ENCODE assay signal across 8 mouse cellular contexts in genomic region chr3:159840002-159840816, GRCm38 (mm10). TPM values are rescaled to one million over a fixed set of nuclear protein-coding genes. Genes with fewer than 3 reads are reported as not detected.
DNase-seq lines count a peak whose midpoint lies in the region; ATAC-seq and TF ChIP-seq lines count a peak whose summit lies in the region.

No protein-coding gene starts in this region.

- H3K4me2 ChIP-seq in hindbrain, embryonic 12.5 days (replicated peaks): peak overlapping the region; percentile 87
- H3K4me2 ChIP-seq in lung, embryonic 16.5 days (ENCODE audit: low read depth, low read length): peak overlapping the region; percentile 70

- no peak for TF ChIP-seq POLR2A in olfactory bulb, adult 2 months (IDR thresholded peaks at IDR 0.05; ENCODE audit: insufficient read depth, low read depth, low read length)

- peaks cover 0 to 6% of the 10 kb centered on the region in 2 experiments; a peak in 3 of 4 replicates for H3K4me1 ChIP-seq in ES-E14 (ENCODE audit: control insufficient read depth in 2 of 2, insufficient read depth in 2 of 2, low read length in 2 of 2, poor library complexity in 1 of 2)
- peaks cover 6% of the 10 kb centered on the region; the same call in 1 of the 2 replicates for H3K4me1 ChIP-seq in hindbrain, embryonic 12.5 days
- no peaks in the 10 kb centered on the region; the same call in 1 of the 2 replicates for H3K4me1 ChIP-seq in lung, embryonic 16.5 days (replicated peaks; ENCODE audit: control insufficient read depth, insufficient read depth, low read length)
- H3K4me1 ChIP-seq in olfactory bulb, adult 2 months (ENCODE audit: control insufficient read depth, insufficient read depth, low read length): peaks cover 2% of the 10 kb centered on the region; the same call in 1 of the 2 replicates

- H3K27ac ChIP-seq in ES-E14 (ENCODE audit: insufficient read depth, low read depth, low read length, poor library complexity, severe bottlenecking): no peak overlapping the region
- peak overlapping the region; percentile 85 for H3K27ac ChIP-seq in hindbrain, embryonic 12.5 days
- peak overlapping the region; percentile 93 for H3K27ac ChIP-seq in lung, embryonic 16.5 days (ENCODE audit: low read length)
- peak overlapping the region; percentile 92 for H3K27ac ChIP-seq in olfactory bulb, adult 2 months (ENCODE audit: insufficient read depth, low read depth, low read length)

- peak overlapping the region; percentile 55 for H3K9ac ChIP-seq in ES-E14 (ENCODE audit: insufficient read depth, low read depth, low read length, poor library complexity, severe bottlenecking)
- H3K9ac ChIP-seq in hindbrain, embryonic 12.5 days: peak overlapping the region; percentile 67
- peak overlapping the region; percentile 85 for H3K9ac ChIP-seq in lung, embryonic 16.5 days (ENCODE audit: low read length)

- H3K9me3 ChIP-seq in ES-E14 (ENCODE audit: control insufficient read depth, insufficient read depth, low read depth, low read length): no peaks in the 10 kb centered on the region
- H3K9me3 ChIP-seq in hindbrain, embryonic 12.5 days (replicated peaks): no peaks in the 10 kb centered on the region
- H3K9me3 ChIP-seq in lung, embryonic 16.5 days (ENCODE audit: control insufficient read depth, low read length): no peaks in the 10 kb centered on the region

- peak; percentile 36 for DNase-seq in ES-E14 (ENCODE audit: low read depth, low spot score)
- peak; percentile 13 for DNase-seq in c-Kit-positive CD71-positive TER-119-negative erythroid progenitor cells, embryonic 14.5 days (ENCODE audit: low read depth)
- peak; percentile 22 for DNase-seq in frontal cortex, postnatal 25 days (ENCODE audit: low spot score in 2 of 2)
- DNase-seq in layer of hippocampus, adult 9-11 months: peak; percentile 37
- peak; percentile 52 for DNase-seq in thymus, postnatal 4 days

- peak; percentile 84 for ATAC-seq in hindbrain, embryonic 12.5 days (ENCODE audit: low FRiP score)
- peak; percentile 75 for ATAC-seq in lung, embryonic 16.5 days (ENCODE audit: low read depth)

- in situ Hi-C loops in ES-E14 (cut with MboI; ENCODE audit: low sequenced_read_pairs in 2 of 2, unreplicated experiment in 2 of 2): no loop called here

- no peaks in the 10 kb centered on the region for H3K36me3 ChIP-seq in ES-E14 (ENCODE audit: control insufficient read depth, insufficient read depth, low read length, poor library complexity, severe bottlenecking)
- H3K36me3 ChIP-seq in hindbrain, embryonic 12.5 days: no peaks in the 10 kb centered on the region
- H3K36me3 ChIP-seq in lung, embryonic 16.5 days (ENCODE audit: control insufficient read depth, insufficient read depth, low read length): no peaks in the 10 kb centered on the region

- TF ChIP-seq CTCF in olfactory bulb, adult 2 months (IDR thresholded peaks at IDR 0.05; ENCODE audit: insufficient read depth, low read depth, low read length): no peak

- no peaks in the 10 kb centered on the region for H3K27me3 ChIP-seq in hindbrain, embryonic 12.5 days
- H3K27me3 ChIP-seq in lung, embryonic 16.5 days (ENCODE audit: control insufficient read depth, insufficient read depth, low read depth, low read length): no peaks in the 10 kb centered on the region

- under 1% methylated on average over 26 of the region's 27 CpGs for WGBS in hindbrain, embryonic 12.5 days
- under 1% methylated on average over 27 of the region's 27 CpGs for WGBS in lung, embryonic 16.5 days
- 1% methylated on average over 27 of the region's 27 CpGs for WGBS in olfactory bulb, adult 2 months

- H3K4me3 ChIP-seq in ES-E14 (ENCODE audit: insufficient read depth in 1 of 2, low read depth in 1 of 2, low read length in 2 of 2, poor library complexity in 1 of 2, severe bottlenecking in 1 of 2): peak overlapping the region; percentile 52 to 62
- H3K4me3 ChIP-seq in hindbrain, embryonic 12.5 days: peak overlapping the region; percentile 50
- peak overlapping the region; percentile 75 for H3K4me3 ChIP-seq in lung, embryonic 16.5 days (ENCODE audit: low read length)
- H3K4me3 ChIP-seq in olfactory bulb, adult 2 months (ENCODE audit: insufficient read depth, low read depth, low read length): peak overlapping the region; percentile 78

TF ChIP-seq in ES-E14, 5 proteins besides CTCF, POLR2A, EP300 and RAD21:
- TF ChIP-seq MAFK (IDR thresholded peaks at IDR 0.05; ENCODE audit: insufficient read depth, low read depth, low read length): no peak
- TF ChIP-seq CHD2 (IDR thresholded peaks at IDR 0.05; ENCODE audit: low read depth, low read length): no peak
- TF ChIP-seq ZNF384 (IDR thresholded peaks at IDR 0.05; ENCODE audit: low read depth, low read length): no peak
- no peak for TF ChIP-seq ZC3H11A (IDR thresholded peaks at IDR 0.05; ENCODE audit: borderline replicate concordance, low read depth, low read length)
- no peak for TF ChIP-seq HCFC1 (IDR thresholded peaks at IDR 0.05; ENCODE audit: borderline replicate concordance, insufficient read depth, low read length)
TF ChIP-seq in ES-E14: peak in this region for 0.

RNA-seq across cellular contexts. Expression of gene Wls, which starts 0.7 kb away (rescaled TPM):
- 28.2 and 72.1 TPM in 2 replicates for total RNA-seq in ES-E14 (2012; rRNA removed)
- polyA plus RNA-seq in hindbrain, embryonic 12.5 days (2016; fragmentation: Nextera tagmentation; extraction: Ambion mirVana): 156 and 162 TPM in 2 replicates
- polyA plus RNA-seq in lung, embryonic 16.5 days (2015; fragmentation: Nextera tagmentation; extraction: Ambion mirVana): 190 and 194 TPM in 2 replicates
- not detected in 2 replicates for polyA plus RNA-seq in olfactory bulb, adult 2 months (2012; ENCODE audit: insufficient read depth, insufficient read length, low replicate concordance, missing spikeins)
